Mouse (Mus musculus) MEL (cell line): Measurements from ENCODE around the gene Fbxl15. TPM values are rescaled to one million over a fixed set of nuclear protein-coding genes. Genes with fewer than 3 reads are reported as not detected.

ENCODE experiments used
- DNase-seq: peaks from one replicate; pipeline ENCODE4 v3.0.0; 2011; ENCODE audit warnings: low read depth, low spot score
- H3K27ac ChIP-seq: 2 replicates; pipeline ENCODE4 v1.5.1; 2012; ENCODE audit warnings: low read depth, mild to moderate bottlenecking, control low read depth, low read length, moderate library complexity; ENCODE audit not compliant: control insufficient read depth
- H3K27me3 ChIP-seq, 2 experiments: fragments of 150-350 bp in 1 of 2; sonication (generic) in 1 of 2; 2 replicates each; pipeline ENCODE4 v1.6.1; 2012; ENCODE audit warnings: low read length in 2 of 2, mild to moderate bottlenecking in 2 of 2, improper control_type of control experiment in 1 of 2, moderate library complexity in 1 of 2; ENCODE audit not compliant: insufficient read depth in 2 of 2, control insufficient read depth in 1 of 2
- H3K36me3 ChIP-seq, 2 experiments: 2 replicates each; pipeline ENCODE4 v1.6.1; 2012 to 2014; ENCODE audit warnings: low read length in 2 of 2, improper control_type of control experiment in 1 of 2, inconsistent platforms in 1 of 2, mild to moderate bottlenecking in 1 of 2; ENCODE audit not compliant: insufficient read depth in 2 of 2, control insufficient read depth in 1 of 2
- H3K4me1 ChIP-seq, 2 experiments: fragments of 150-350 bp in 1 of 2; sonication (generic) in 1 of 2; 2 replicates each; pipeline ENCODE4 v1.6.1; 2012; ENCODE audit warnings: low read length in 2 of 2, improper control_type of control experiment in 1 of 2, mild to moderate bottlenecking in 1 of 2; ENCODE audit not compliant: insufficient read depth in 2 of 2, control insufficient read depth in 1 of 2
- H3K4me3 ChIP-seq, 2 experiments: fragments of 150-350 bp in 1 of 2; sonication (generic) in 1 of 2; 2 replicates each; pipeline ENCODE4 v1.5.1; 2012; ENCODE audit warnings: low read depth in 2 of 2, low read length in 2 of 2, mild to moderate bottlenecking in 2 of 2, moderate library complexity in 2 of 2, control low read depth in 1 of 2, improper control_type of control experiment in 1 of 2; ENCODE audit not compliant: control insufficient read depth in 1 of 2, insufficient read depth in 1 of 2
- H3K79me2 ChIP-seq: 2 replicates; pipeline ENCODE4 v1.6.1; 2012; ENCODE audit warnings: mild to moderate bottlenecking, low read length, moderate library complexity; ENCODE audit not compliant: control insufficient read depth, poor library complexity, insufficient read depth
- H3K9ac ChIP-seq: 2 replicates; pipeline ENCODE4 v1.6.1; 2012; ENCODE audit warnings: low read depth, mild to moderate bottlenecking, control low read depth, low read length, moderate library complexity; ENCODE audit not compliant: control insufficient read depth, poor library complexity, severe bottlenecking
- H3K9me3 ChIP-seq: fragments of 150-350 bp; sonication (generic); replicated peaks from 2 replicates; pipeline ENCODE4 v1.6.1; 2012; ENCODE audit warnings: mild to moderate bottlenecking, low read length, improper control_type of control experiment, moderate library complexity; ENCODE audit not compliant: insufficient read depth
- BHLHE40 ChIP-seq: IDR thresholded peaks from 2 replicates; pipeline ENCODE4 v1.6.1; 2012; ENCODE audit warnings: low read depth, mild to moderate bottlenecking, inconsistent platforms, low read length, improper control_type of control experiment, borderline replicate concordance
- CHD1 ChIP-seq: IDR thresholded peaks from 2 replicates; pipeline ENCODE4 v1.6.1; 2012; ENCODE audit warnings: low read depth, mild to moderate bottlenecking, inconsistent platforms, low read length, improper control_type of control experiment
- CTCF ChIP-seq, 3 experiments: IDR thresholded peaks in 2 of 3; conservative IDR thresholded peaks in 1 of 3; 2 replicates each; pipeline ENCODE4 v1.5.1; 2011 to 2012; ENCODE audit warnings: low read length in 3 of 3, low read depth in 2 of 3, mild to moderate bottlenecking in 2 of 3, improper control_type of control experiment in 1 of 3, inconsistent platforms in 1 of 3, mixed read lengths in 1 of 3, moderate library complexity in 1 of 3; ENCODE audit not compliant: control insufficient read depth in 1 of 3, insufficient read depth in 1 of 3, poor library complexity in 1 of 3, severe bottlenecking in 1 of 3
- E2F4 ChIP-seq: IDR thresholded peaks from 2 replicates; pipeline ENCODE4 v1.6.1; 2011; ENCODE audit warnings: low read depth, low read length, improper control_type of control experiment, borderline replicate concordance
- EP300 ChIP-seq, 2 experiments: IDR thresholded peaks; 2 replicates each; pipeline ENCODE4 v1.6.1; 2011; ENCODE audit warnings: improper control_type of control experiment in 2 of 2, low read length in 2 of 2, low read depth in 1 of 2, mild to moderate bottlenecking in 1 of 2
- ETS1 ChIP-seq: IDR thresholded peaks from 2 replicates; pipeline ENCODE4 v1.6.1; 2012; ENCODE audit warnings: low read depth, mild to moderate bottlenecking, inconsistent platforms, low read length, improper control_type of control experiment, moderate library complexity
- GATA1 ChIP-seq: IDR thresholded peaks from 2 replicates; pipeline ENCODE4 v1.6.1; 2011; ENCODE audit warnings: low read depth, low read length, improper control_type of control experiment
- HCFC1 ChIP-seq: IDR thresholded peaks from 2 replicates; pipeline ENCODE4 v1.6.1; 2012; ENCODE audit warnings: low read depth, mild to moderate bottlenecking, inconsistent platforms, low read length, improper control_type of control experiment, moderate library complexity
- JUND ChIP-seq: IDR thresholded peaks from 2 replicates; pipeline ENCODE4 v1.6.1; 2011; ENCODE audit warnings: low read depth, mild to moderate bottlenecking, improper control_type of control experiment, low read length
- KAT2A ChIP-seq: conservative IDR thresholded peaks from 2 replicates; pipeline ENCODE4 v1.6.1; 2012; ENCODE audit warnings: low read depth, low read length, improper control_type of control experiment, inconsistent platforms
- MAFK ChIP-seq: IDR thresholded peaks from 2 replicates; pipeline ENCODE4 v1.6.1; 2011; ENCODE audit warnings: low read depth, mild to moderate bottlenecking, low read length, improper control_type of control experiment, borderline replicate concordance
- MAX ChIP-seq: IDR thresholded peaks from 2 replicates; pipeline ENCODE4 v1.6.1; 2011; ENCODE audit warnings: low read length, improper control_type of control experiment
- MEF2A ChIP-seq: IDR thresholded peaks from 2 replicates; pipeline ENCODE4 v1.6.1; 2014; ENCODE audit warnings: low read depth, mild to moderate bottlenecking, inconsistent platforms, low read length, improper control_type of control experiment; ENCODE audit not compliant: poor library complexity, insufficient replicate concordance, severe bottlenecking; ENCODE audit errors: extremely low read depth
- MYB ChIP-seq: IDR thresholded peaks from 2 replicates; pipeline ENCODE4 v1.6.1; 2011; ENCODE audit warnings: mild to moderate bottlenecking, low read depth, low read length, improper control_type of control experiment
- MYC ChIP-seq: IDR thresholded peaks from 2 replicates; pipeline ENCODE4 v1.6.1; 2011; ENCODE audit warnings: low read depth, mild to moderate bottlenecking, low read length, improper control_type of control experiment, moderate library complexity
- NELFE ChIP-seq: IDR thresholded peaks from 2 replicates; pipeline ENCODE4 v1.6.1; 2011; ENCODE audit warnings: low read depth, low read length, improper control_type of control experiment
- NRF1 ChIP-seq: IDR thresholded peaks from 2 replicates; pipeline ENCODE4 v1.6.1; 2014; ENCODE audit warnings: low read depth, mild to moderate bottlenecking, inconsistent platforms, low read length, improper control_type of control experiment, moderate library complexity; ENCODE audit not compliant: poor library complexity, insufficient read depth, severe bottlenecking
- POLR2A ChIP-seq, 2 experiments: IDR thresholded peaks; 2 replicates each; pipeline ENCODE4 v1.6.1; 2011 to 2012; ENCODE audit warnings: low read length in 2 of 2, mild to moderate bottlenecking in 2 of 2, control low read depth in 1 of 2, improper control_type of control experiment in 1 of 2, low read depth in 1 of 2, moderate library complexity in 1 of 2; ENCODE audit not compliant: control insufficient read depth in 1 of 2, insufficient read depth in 1 of 2, poor library complexity in 1 of 2
- POLR2AphosphoS2 ChIP-seq: IDR thresholded peaks from 2 replicates; pipeline ENCODE4 v1.6.1; 2011; ENCODE audit warnings: low read length, improper control_type of control experiment
- RAD21 ChIP-seq: IDR thresholded peaks from 2 replicates; pipeline ENCODE4 v1.6.1; 2011; ENCODE audit warnings: mild to moderate bottlenecking, low read depth, low read length, improper control_type of control experiment
- SIN3A ChIP-seq: IDR thresholded peaks from 2 replicates; pipeline ENCODE4 v1.6.1; 2012; ENCODE audit warnings: low read length, improper control_type of control experiment, inconsistent platforms
- UBTF ChIP-seq: IDR thresholded peaks from 2 replicates; pipeline ENCODE4 v1.6.1; 2012; ENCODE audit warnings: low read depth, mild to moderate bottlenecking, inconsistent platforms, low read length, improper control_type of control experiment, moderate library complexity, borderline replicate concordance; ENCODE audit not compliant: insufficient read depth
- ZC3H11A ChIP-seq: IDR thresholded peaks from 2 replicates; pipeline ENCODE4 v1.6.1; 2012; ENCODE audit warnings: low read depth, mild to moderate bottlenecking, inconsistent platforms, low read length, improper control_type of control experiment
- ZKSCAN1 ChIP-seq: IDR thresholded peaks from 2 replicates; pipeline ENCODE4 v1.6.1; 2012; ENCODE audit warnings: low read depth, mild to moderate bottlenecking, inconsistent platforms, low read length, improper control_type of control experiment, moderate library complexity
- ZNF384 ChIP-seq: IDR thresholded peaks from 2 replicates; pipeline ENCODE4 v1.6.1; 2012; ENCODE audit warnings: low read depth, mild to moderate bottlenecking, inconsistent platforms, low read length, improper control_type of control experiment
- polyA plus RNA-seq, 2 experiments: library from polyadenylated mRNA; stranded (reverse) in 1 of 2; unstranded in 1 of 2; fragments of >175 nt in 1 of 2; fragments of >200 nt in 1 of 2; gene quantifications; 2 replicates each; pipeline versions ENCODE4 v1.2.1 to v1.2.4; 2012; ENCODE audit warnings: low replicate concordance in 2 of 2, low read depth in 1 of 2; ENCODE audit not compliant: insufficient read length in 2 of 2, insufficient read depth in 1 of 2, missing spikeins in 1 of 2
- total RNA-seq: library from RNA; depleted of rRNA; stranded (reverse); fragments of 300-350 nt; gene quantifications from 2 replicates; pipeline ENCODE4 v1.2.3, GENCODE M21; 2012

The Fbxl15 gene
- total and polyA plus RNA-seq, 3 experiments, result 12.7 to 13.2 TPM; not detected in 1

DNA sequence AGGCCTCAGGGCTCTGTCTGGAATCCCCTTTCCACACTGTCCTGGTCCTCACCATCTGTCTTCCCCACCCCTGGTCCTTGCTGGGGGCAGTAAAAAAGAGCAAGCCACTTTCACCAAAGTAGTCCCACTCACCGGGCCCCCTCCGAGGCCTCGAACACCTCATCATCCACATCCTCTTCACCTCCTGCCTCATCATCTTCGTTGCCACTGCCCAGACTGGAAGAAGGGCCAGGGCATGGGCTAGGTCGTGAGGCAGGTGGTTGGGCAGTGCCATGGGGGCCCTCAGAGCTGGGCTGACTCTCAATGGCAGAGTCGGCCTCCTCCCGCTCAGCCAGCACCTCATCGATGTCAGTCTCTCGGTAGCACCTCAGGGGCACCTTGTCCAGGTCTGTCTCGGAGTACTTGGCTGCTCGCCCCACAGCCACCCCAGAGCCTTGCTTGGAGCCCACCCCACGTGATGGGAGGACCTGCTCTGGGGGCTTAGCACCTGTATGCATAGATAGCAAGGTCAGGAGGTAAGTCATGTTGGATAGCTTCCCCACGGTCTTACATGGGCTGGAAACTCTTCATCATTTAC lies 4.9 kb upstream of the Fbxl15 start:
- H3K27ac ChIP-seq, result no peak overlapping the region
- H3K79me2 ChIP-seq, result no peaks in the 10 kb centered on the region; the same call in 1 of the 2 replicates
- peaks cover 0 to 21% of the 10 kb centered on the region in 2 experiments; a peak in 2 of 4 replicates for H3K4me1 ChIP-seq
- no peak overlapping the region for H3K9ac ChIP-seq
- H3K4me3 ChIP-seq, result no peak overlapping the region
- peaks cover 0 to 7% of the 10 kb centered on the region in 2 experiments; a peak in 2 of 4 replicates for H3K36me3 ChIP-seq
- no peaks in the 10 kb centered on the region for H3K9me3 ChIP-seq
- no peaks in the 10 kb centered on the region for H3K27me3 ChIP-seq
- DNase-seq, result no peak
- TF ChIP-seq BHLHE40 (no peak), E2F4 (no peak), RAD21 (no peak), ZKSCAN1 (no peak), MEF2A (no peak), POLR2AphosphoS2 (no peak), POLR2A (IDR thresholded peaks at IDR 0.05; ENCODE audit: control insufficient read depth in 1 of 2, insufficient read depth in 1 of 2, low read depth in 1 of 2, low read length in 2 of 2, poor library complexity in 1 of 2) (no peak), NRF1 (no peak), ZNF384 (no peak), KAT2A (no peak), CTCF (IDR thresholded peaks at IDR 0.05 in 2 of 3, conservative IDR thresholded peaks at IDR 0.05 in 1 of 3; ENCODE audit: control insufficient read depth in 1 of 3, insufficient read depth in 1 of 3, low read depth in 2 of 3, low read length in 3 of 3, poor library complexity in 1 of 3, severe bottlenecking in 1 of 3) (no peak), SIN3A (no peak)
- TF ChIP-seq, all 39 proteins: peak for 0

DNA sequence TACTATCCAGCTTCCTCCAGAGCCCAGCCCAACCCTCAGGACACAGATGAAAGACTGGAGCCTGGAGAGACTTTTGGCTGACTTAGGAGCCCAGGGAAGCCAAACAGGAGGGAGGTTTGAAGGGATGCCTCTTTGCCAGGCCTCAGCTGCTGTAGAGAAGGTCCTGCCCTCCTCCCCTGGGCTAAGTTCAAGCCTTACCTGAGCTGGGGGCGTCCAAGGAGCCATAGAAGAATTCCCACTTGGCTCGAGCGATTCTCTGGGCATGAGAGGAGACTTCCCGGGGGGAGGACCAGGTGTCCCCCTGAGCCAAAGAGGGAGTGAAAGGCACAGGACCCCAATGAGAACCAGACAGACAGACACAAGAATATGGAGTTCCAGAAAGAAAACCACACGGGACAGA lies 4.3 kb upstream of the Fbxl15 start:
- Histone ChIP-seq H3K36me3 (peaks cover 0 to 7% of the 10 kb centered on the region in 2 experiments; a peak in 2 of 4 replicates), H3K4me1 (peaks cover 0 to 21% of the 10 kb centered on the region in 2 experiments; a peak in 2 of 4 replicates), H3K79me2 (peaks cover 2% of the 10 kb centered on the region; the same call in 1 of the 2 replicates), H3K27me3 (no peaks in the 10 kb centered on the region), H3K9ac (no peak overlapping the region)
- no peak for DNase-seq
- TF ChIP-seq NELFE, result no peak
- no peak for TF ChIP-seq JUND
- no peak for TF ChIP-seq HCFC1
- TF ChIP-seq ZKSCAN1, result no peak
- no peak for TF ChIP-seq ETS1
- TF ChIP-seq POLR2A (IDR thresholded peaks at IDR 0.05; ENCODE audit: control insufficient read depth in 1 of 2, insufficient read depth in 1 of 2, low read depth in 1 of 2, low read length in 2 of 2, poor library complexity in 1 of 2), result no peak
- no peak for TF ChIP-seq MYC
- TF ChIP-seq UBTF, result no peak
- TF ChIP-seq MAX, result no peak
- no peak for TF ChIP-seq ZNF384
- no peak for TF ChIP-seq GATA1
- TF ChIP-seq MAFK, result no peak
- TF ChIP-seq ZC3H11A, result no peak
- TF ChIP-seq EP300 (IDR thresholded peaks at IDR 0.05; ENCODE audit: low read depth in 1 of 2, low read length in 2 of 2), result no peak
- no peak for TF ChIP-seq CHD1
- no peak for TF ChIP-seq MYB
- TF ChIP-seq SIN3A, result no peak
- TF ChIP-seq NRF1, result no peak
- TF ChIP-seq KAT2A, result no peak
- TF ChIP-seq RAD21, result no peak
- TF ChIP-seq, all 39 proteins: peak for 0
- Histone ChIP-seq H3K27ac (no peak overlapping the region), H3K4me3 (no peak overlapping the region), H3K9me3 (no peaks in the 10 kb centered on the region)
